Comparison of ENCODE assay signal across 26 mouse cellular contexts in genomic region chr13:10239825-10240224, GRCm38 (mm10).
"Had no signal": no experiment of that assay in that cellular context is flagged by ENCODE, and none has a peak within 500 bp of the region (broad histone marks: within the 10 kb centered on the region; RNA-seq: fewer than 3 reads in every experiment).

No protein-coding gene starts in this region.

- H3K27me3 ChIP-seq: heart, embryonic 12.5 days; hindbrain, embryonic 12.5 days; intestine, embryonic 15.5 days; limb, embryonic 12.5 days; liver, embryonic 12.5 days had no signal

- H3K27ac ChIP-seq: gastrocnemius, adult 2 months; heart, embryonic 10.5 days; hindbrain, embryonic 10.5 days; hindbrain, embryonic 12.5 days; hindbrain, embryonic 14.5 days; intestine, embryonic 15.5 days; layer of hippocampus, adult 2 months; limb, embryonic 12.5 days; liver, embryonic 12.5 days; liver, embryonic 14.5 days had no signal

- H3K4me1 ChIP-seq: heart, embryonic 10.5 days; heart, embryonic 12.5 days; hindbrain, embryonic 10.5 days; hindbrain, embryonic 12.5 days; intestine, embryonic 15.5 days; limb, embryonic 12.5 days; liver, embryonic 12.5 days had no signal

- H3K9ac ChIP-seq: heart, embryonic 12.5 days; hindbrain, embryonic 12.5 days; hindbrain, embryonic 14.5 days; intestine, embryonic 15.5 days; limb, embryonic 12.5 days; liver, embryonic 12.5 days; liver, embryonic 14.5 days had no signal

- DNase-seq: gastrocnemius, adult 2 months; gastrocnemius, postnatal 10 days; gastrocnemius, postnatal 25 days; heart, adult 18-20 months; heart, postnatal 10 days; heart, postnatal 4 days; kidney, adult 18-20 months; kidney, adult 8-10 months; kidney, postnatal 10 days; kidney, postnatal 25 days; kidney, postnatal 4 days; left cerebral cortex, postnatal 4 days; liver had no signal

- H3K36me3 ChIP-seq: heart, embryonic 10.5 days; heart, embryonic 12.5 days; hindbrain, embryonic 10.5 days; hindbrain, embryonic 12.5 days; intestine, embryonic 15.5 days; limb, embryonic 12.5 days; liver, embryonic 12.5 days had no signal

- H3K4me3 ChIP-seq: gastrocnemius, adult 2 months; heart, embryonic 10.5 days; heart, embryonic 12.5 days; hindbrain, embryonic 10.5 days; hindbrain, embryonic 12.5 days; intestine, embryonic 15.5 days; layer of hippocampus, adult 2 months; limb, embryonic 12.5 days; liver, embryonic 12.5 days had no signal

- H3K9me3 ChIP-seq: heart, embryonic 10.5 days; heart, embryonic 12.5 days; hindbrain, embryonic 10.5 days; hindbrain, embryonic 12.5 days; intestine, embryonic 15.5 days; limb, embryonic 12.5 days; liver, embryonic 12.5 days had no signal

- H3K4me2 ChIP-seq: heart, embryonic 12.5 days; hindbrain, embryonic 12.5 days; hindbrain, embryonic 14.5 days; intestine, embryonic 15.5 days; limb, embryonic 12.5 days; liver, embryonic 12.5 days had no signal

- ATAC-seq: hindbrain, embryonic 16.5 days; inflammation-experienced regulatory T-cells, adult 6 months; intestine, embryonic 15.5 days; intestine, postnatal 0 days; liver, embryonic 12.5 days had no signal
